Mouse (Mus musculus) forebrain, embryonic 16.5 days (tissue): ENCODE data around the gene 4930480E11Rik. TPM values are rescaled to one million over a fixed set of nuclear protein-coding genes. Genes with fewer than 3 reads are reported as not detected.
"Not testable (repeated sequence)": the region's sequence is repeated elsewhere in the genome, so short reads cannot be mapped to it uniquely, and the experiment has no call there.

Experiments
- ATAC-seq: fragments of 200-750 bp; cut with Nextera tagmentation; 2 replicates; pipeline ENCODE4 v1.8.0; 2017; ENCODE audit warnings: mild to moderate bottlenecking, moderate library complexity
- H3K27ac ChIP-seq: fragments of 300-500 bp; sonication (generic); 2 replicates; pipeline ENCODE4 v1.5.1; 2014; ENCODE audit warnings: low read length, control low read depth
- H3K27me3 ChIP-seq: fragments of 300-500 bp; sonication (generic); replicated peaks from 2 replicates; pipeline ENCODE4 v1.6.1; 2014; ENCODE audit warnings: low read length; ENCODE audit not compliant: control insufficient read depth, insufficient read depth
- H3K36me3 ChIP-seq: fragments of 300-500 bp; sonication (generic); 2 replicates; pipeline ENCODE4 v1.6.1; 2014; ENCODE audit not compliant: control insufficient read depth, insufficient read depth
- H3K4me1 ChIP-seq: fragments of 300-500 bp; sonication (generic); replicated peaks from 2 replicates; pipeline ENCODE4 v1.6.1; 2014; ENCODE audit warnings: low read length; ENCODE audit not compliant: control insufficient read depth, insufficient read depth
- H3K4me2 ChIP-seq: fragments of 300-500 bp; sonication (generic); 2 replicates; pipeline ENCODE4 v1.6.1; 2014; ENCODE audit warnings: mild to moderate bottlenecking, low read length, control low read depth
- H3K4me3 ChIP-seq: fragments of 300-500 bp; sonication (generic); replicated peaks from 2 replicates; pipeline ENCODE4 v1.5.1; 2014; ENCODE audit warnings: mild to moderate bottlenecking, low read length, control low read depth
- H3K9ac ChIP-seq: fragments of 300-500 bp; sonication (generic); replicated peaks from 2 replicates; pipeline ENCODE4 v1.6.1; 2014; ENCODE audit warnings: low read depth, low read length, control low read depth
- H3K9me3 ChIP-seq: fragments of 300-500 bp; sonication (generic); 2 replicates; pipeline ENCODE4 v1.6.1; 2016; ENCODE audit warnings: low read length; ENCODE audit not compliant: control insufficient read depth
- WGBS: fragments of 180-500 bp; shearing (Covaris S2); extraction: QIAGEN DNeasy Blood & Tissue Kit; methylation state at CpG from one replicate; pipeline ENCODE4 v1.1.7; 2014; 5-methylcytosine and 5-hydroxymethylcytosine counted together
- polyA plus RNA-seq: library from polyadenylated mRNA; unstranded; fragments of >200 nt; fragmentation: Nextera tagmentation; extraction: Ambion mirVana; gene quantifications from 2 replicates; pipeline ENCODE4 v1.2.1, GENCODE M21; 2015

4930480E11Rik gene
- polyA plus RNA-seq = not detected in 2 replicates

- H3K9ac ChIP-seq = no peak within 1 kb of the TSS
- H3K27me3 ChIP-seq = no peaks in the 10 kb centered on the region
- H3K4me2 ChIP-seq = no peak within 1 kb of the TSS
- ATAC-seq = no peak
- H3K4me1 ChIP-seq = no peaks in the 10 kb centered on the region
- no peaks in the 10 kb centered on the region for H3K36me3 ChIP-seq
- no peaks in the 10 kb centered on the region for H3K9me3 ChIP-seq
- WGBS = 69% methylated on average over 1 of the region's 1 CpGs
- H3K4me3 ChIP-seq = no peak within 1 kb of the TSS
- no peak within 1 kb of the TSS for H3K27ac ChIP-seq
Observed at GRCm38 (mm10) chrX:78369343-78369742, at the start of gene 4930480E11Rik. Gene 4930480E11Rik, plus strand, starts transcription at chrX:78369643.

GRCm38 (mm10) chrX:78403346-78403745 lies 33.9 kb downstream of the 4930480E11Rik start:
- H3K27ac ChIP-seq, H3K9ac ChIP-seq, H3K4me1 ChIP-seq, ATAC-seq, H3K4me2 ChIP-seq, H3K4me3 ChIP-seq, H3K36me3 ChIP-seq, H3K9me3 ChIP-seq, H3K27me3 ChIP-seq: not testable (repeated sequence)
- WGBS = 67% methylated on average over 2 of the region's 2 CpGs

Other genes with a start within 250 kb of the 4930480E11Rik start
- gene Gm5938, start 244.2 kb upstream of the 4930480E11Rik start, polyA plus RNA-seq = not detected in 2 replicates
- gene Obp1b, start 182.9 kb upstream of the 4930480E11Rik start, polyA plus RNA-seq = not detected in 2 replicates
- not detected in 2 replicates for gene Gm14743, start 123.7 kb upstream of the 4930480E11Rik start, polyA plus RNA-seq
- gene Prrg1, start 214.3 kb downstream of the 4930480E11Rik start, polyA plus RNA-seq = 4.7 and 5.2 TPM in 2 replicates